Mouse (Mus musculus) midbrain, embryonic 12.5 days (tissue): ENCODE measurements at regions not wholly inside any gene's neighbourhood (a gene's known extent, or its start where the extent isn't known, plus 50 kb on each side); places are given as distances from the start of the nearest gene placed in this dataset.

Source experiments
- ATAC-seq: fragments of 200-750 bp; cut with Nextera tagmentation; 2 replicates; pipeline ENCODE4 v1.8.0; 2017; ENCODE audit warnings: low read depth, moderate TSS enrichment, moderate library complexity; ENCODE audit not compliant: low FRiP score
- H3K27ac ChIP-seq: fragments of 300-500 bp; sonication (generic); replicated peaks from 2 replicates; pipeline ENCODE4 v1.5.1; 2016; ENCODE audit warnings: mild to moderate bottlenecking
- H3K27me3 ChIP-seq: fragments of 300-500 bp; sonication (generic); 2 replicates; pipeline ENCODE4 v1.6.1; 2016; ENCODE audit warnings: mild to moderate bottlenecking
- H3K36me3 ChIP-seq: fragments of 300-500 bp; sonication (generic); 2 replicates; pipeline ENCODE4 v1.6.1; 2016
- H3K4me1 ChIP-seq: fragments of 300-500 bp; sonication (generic); 2 replicates; pipeline ENCODE4 v1.6.1; 2016
- H3K4me2 ChIP-seq: fragments of 300-500 bp; sonication (generic); replicated peaks from 2 replicates; pipeline ENCODE4 v1.6.1; 2016; ENCODE audit warnings: mild to moderate bottlenecking, moderate library complexity
- H3K4me3 ChIP-seq: fragments of 300-500 bp; sonication (generic); 2 replicates; pipeline ENCODE4 v1.5.1; 2016; ENCODE audit warnings: mild to moderate bottlenecking
- H3K9ac ChIP-seq: fragments of 300-500 bp; sonication (generic); replicated peaks from 2 replicates; pipeline ENCODE4 v1.6.1; 2016; ENCODE audit warnings: mild to moderate bottlenecking, moderate library complexity
- H3K9me3 ChIP-seq: fragments of 300-500 bp; sonication (generic); 2 replicates; pipeline ENCODE4 v1.6.1; 2016; ENCODE audit warnings: mild to moderate bottlenecking
- WGBS: fragments of 180-500 bp; shearing (Covaris S2); methylation state at CpG from one replicate; pipeline ENCODE4 v1.1.7; 2016; 5-methylcytosine and 5-hydroxymethylcytosine counted together

GRCm38 (mm10) chr1:71881851-71882250, 228.9 kb upstream of the Fn1 start:
- Histone ChIP-seq H3K27ac (no peak overlapping the region), H3K4me2 (no peak overlapping the region), H3K4me3 (no peak overlapping the region), H3K36me3 (no peaks in the 10 kb centered on the region), H3K9ac (no peak overlapping the region), H3K27me3 (no peaks in the 10 kb centered on the region), H3K9me3 (no peaks in the 10 kb centered on the region), H3K4me1 (peaks cover 4% of the 10 kb centered on the region)
- WGBS, result 90% methylated on average over 12 of the region's 12 CpGs
- ATAC-seq, result no peak

- no peak overlapping the region for H3K27ac ChIP-seq
- peaks cover 4% of the 10 kb centered on the region for H3K4me1 ChIP-seq
- no peaks in the 10 kb centered on the region for H3K27me3 ChIP-seq
- H3K4me3 ChIP-seq, result no peak overlapping the region
- no peaks in the 10 kb centered on the region for H3K36me3 ChIP-seq
- 84% methylated on average over 4 of the region's 4 CpGs for WGBS
- ATAC-seq, result no peak
- H3K9ac ChIP-seq, result no peak overlapping the region
- H3K4me2 ChIP-seq, result no peak overlapping the region
- no peaks in the 10 kb centered on the region for H3K9me3 ChIP-seq
Measured at GRCm38 (mm10) chr1:71881191-71881590, 228.2 kb upstream of the Fn1 start.

- Histone ChIP-seq H3K9me3 (no peaks in the 10 kb centered on the region), H3K27ac (no peak overlapping the region), H3K9ac (no peak overlapping the region), H3K4me2 (no peak overlapping the region), H3K36me3 (no peaks in the 10 kb centered on the region), H3K4me3 (no peak overlapping the region), H3K27me3 (no peaks in the 10 kb centered on the region), H3K4me1 (no peaks in the 10 kb centered on the region)
- no peak for ATAC-seq
- WGBS, result 73% methylated on average over 6 of the region's 6 CpGs
Measured at GRCm38 (mm10) chr1:71880480-71880879, 227.5 kb upstream of the Fn1 start.

GRCm38 (mm10) chr1:71876712-71877401, 223.9 kb upstream of the Fn1 start:
- no peaks in the 10 kb centered on the region for H3K36me3 ChIP-seq
- WGBS, result 76% methylated on average over 9 of the region's 9 CpGs
- H3K9ac ChIP-seq, result no peak overlapping the region
- H3K27me3 ChIP-seq, result no peaks in the 10 kb centered on the region
- no peak overlapping the region for H3K27ac ChIP-seq
- H3K4me1 ChIP-seq, result no peaks in the 10 kb centered on the region
- H3K4me3 ChIP-seq, result no peak overlapping the region
- no peak overlapping the region for H3K4me2 ChIP-seq
- ATAC-seq, result no peak
- H3K9me3 ChIP-seq, result no peaks in the 10 kb centered on the region

- WGBS, result 90% methylated on average over 2 of the region's 2 CpGs
- Histone ChIP-seq H3K27ac (no peak overlapping the region), H3K4me2 (no peak overlapping the region), H3K9ac (no peak overlapping the region), H3K36me3 (no peaks in the 10 kb centered on the region), H3K4me3 (no peak overlapping the region), H3K9me3 (no peaks in the 10 kb centered on the region), H3K4me1 (no peaks in the 10 kb centered on the region), H3K27me3 (no peaks in the 10 kb centered on the region)
- ATAC-seq, result no peak
Measured at GRCm38 (mm10) chr1:71874037-71874436, 221.0 kb upstream of the Fn1 start.

- no peaks in the 10 kb centered on the region for H3K27me3 ChIP-seq
- 66% methylated on average over 4 of the region's 4 CpGs for WGBS
- no peak overlapping the region for H3K9ac ChIP-seq
- no peaks in the 10 kb centered on the region for H3K4me1 ChIP-seq
- ATAC-seq, result no peak
- H3K27ac ChIP-seq, result no peak overlapping the region
- no peak overlapping the region for H3K4me2 ChIP-seq
- no peaks in the 10 kb centered on the region for H3K36me3 ChIP-seq
- H3K4me3 ChIP-seq, result no peak overlapping the region
- no peaks in the 10 kb centered on the region for H3K9me3 ChIP-seq
Measured at GRCm38 (mm10) chr1:71865670-71866069, 212.7 kb upstream of the Fn1 start.

- ATAC-seq, result no peak
- Histone ChIP-seq H3K27ac (no peak overlapping the region), H3K9ac (no peak overlapping the region), H3K4me1 (no peaks in the 10 kb centered on the region), H3K27me3 (no peaks in the 10 kb centered on the region), H3K9me3 (no peaks in the 10 kb centered on the region), H3K4me3 (no peak overlapping the region), H3K4me2 (no peak overlapping the region), H3K36me3 (no peaks in the 10 kb centered on the region)
- 70% methylated on average over 9 of the region's 9 CpGs for WGBS
Measured at GRCm38 (mm10) chr1:71864749-71865148, 211.7 kb upstream of the Fn1 start.

GRCm38 (mm10) chr1:71853212-71853611, 200.2 kb upstream of the Fn1 start:
- Histone ChIP-seq H3K27ac (no peak overlapping the region), H3K4me1 (no peaks in the 10 kb centered on the region), H3K9me3 (no peaks in the 10 kb centered on the region), H3K9ac (no peak overlapping the region), H3K36me3 (no peaks in the 10 kb centered on the region), H3K27me3 (no peaks in the 10 kb centered on the region), H3K4me3 (no peak overlapping the region), H3K4me2 (no peak overlapping the region)
- ATAC-seq, result no peak
- 96% methylated on average over 2 of the region's 2 CpGs for WGBS

- no peak overlapping the region for H3K4me2 ChIP-seq
- 86% methylated on average over 8 of the region's 8 CpGs for WGBS
- no peaks in the 10 kb centered on the region for H3K27me3 ChIP-seq
- H3K27ac ChIP-seq, result no peak overlapping the region
- ATAC-seq, result no peak
- no peaks in the 10 kb centered on the region for H3K4me1 ChIP-seq
- H3K36me3 ChIP-seq, result no peaks in the 10 kb centered on the region
- no peaks in the 10 kb centered on the region for H3K9me3 ChIP-seq
- H3K4me3 ChIP-seq, result no peak overlapping the region
- H3K9ac ChIP-seq, result no peak overlapping the region
Measured at GRCm38 (mm10) chr1:71851268-71851667, 198.3 kb upstream of the Fn1 start.

- 93% methylated on average over 5 of the region's 5 CpGs for whole genome bisulfite sequencing
- ATAC-seq, result no peak
- no peaks in the 10 kb centered on the region for H3K36me3 ChIP-seq
- no peaks in the 10 kb centered on the region for H3K27me3 ChIP-seq
- H3K9ac ChIP-seq, result no peak overlapping the region
- no peak overlapping the region for H3K27ac ChIP-seq
- H3K4me1 ChIP-seq, result no peaks in the 10 kb centered on the region
- H3K9me3 ChIP-seq, result no peaks in the 10 kb centered on the region
- no peak overlapping the region for H3K4me2 ChIP-seq
- H3K4me3 ChIP-seq, result no peak overlapping the region
Measured at GRCm38 (mm10) chr1:71848656-71849055, 195.7 kb upstream of the Fn1 start.

GRCm38 (mm10) chr1:71844938-71845685, 192.1 kb upstream of the Fn1 start:
- H3K27ac ChIP-seq, result no peak overlapping the region
- H3K4me2 ChIP-seq, result no peak overlapping the region
- H3K4me1 ChIP-seq, result no peaks in the 10 kb centered on the region
- no peak overlapping the region for H3K4me3 ChIP-seq
- no peak for ATAC-seq
- H3K27me3 ChIP-seq, result no peaks in the 10 kb centered on the region
- no peaks in the 10 kb centered on the region for H3K9me3 ChIP-seq
- no peak overlapping the region for H3K9ac ChIP-seq
- no peaks in the 10 kb centered on the region for H3K36me3 ChIP-seq
- 90% methylated on average over 16 of the region's 16 CpGs for WGBS

- no peaks in the 10 kb centered on the region for H3K4me1 ChIP-seq
- H3K9ac ChIP-seq, result no peak overlapping the region
- no peak overlapping the region for H3K4me3 ChIP-seq
- H3K9me3 ChIP-seq, result no peaks in the 10 kb centered on the region
- no peak overlapping the region for H3K27ac ChIP-seq
- H3K27me3 ChIP-seq, result no peaks in the 10 kb centered on the region
- WGBS, result 72% methylated on average over 12 of the region's 12 CpGs
- no peaks in the 10 kb centered on the region for H3K36me3 ChIP-seq
- no peak for ATAC-seq
- H3K4me2 ChIP-seq, result no peak overlapping the region
Measured at GRCm38 (mm10) chr1:71837764-71838163, 184.8 kb upstream of the Fn1 start.
